Mouse (Mus musculus): Measurements from ENCODE around the gene Mrpl10.

DNA sequence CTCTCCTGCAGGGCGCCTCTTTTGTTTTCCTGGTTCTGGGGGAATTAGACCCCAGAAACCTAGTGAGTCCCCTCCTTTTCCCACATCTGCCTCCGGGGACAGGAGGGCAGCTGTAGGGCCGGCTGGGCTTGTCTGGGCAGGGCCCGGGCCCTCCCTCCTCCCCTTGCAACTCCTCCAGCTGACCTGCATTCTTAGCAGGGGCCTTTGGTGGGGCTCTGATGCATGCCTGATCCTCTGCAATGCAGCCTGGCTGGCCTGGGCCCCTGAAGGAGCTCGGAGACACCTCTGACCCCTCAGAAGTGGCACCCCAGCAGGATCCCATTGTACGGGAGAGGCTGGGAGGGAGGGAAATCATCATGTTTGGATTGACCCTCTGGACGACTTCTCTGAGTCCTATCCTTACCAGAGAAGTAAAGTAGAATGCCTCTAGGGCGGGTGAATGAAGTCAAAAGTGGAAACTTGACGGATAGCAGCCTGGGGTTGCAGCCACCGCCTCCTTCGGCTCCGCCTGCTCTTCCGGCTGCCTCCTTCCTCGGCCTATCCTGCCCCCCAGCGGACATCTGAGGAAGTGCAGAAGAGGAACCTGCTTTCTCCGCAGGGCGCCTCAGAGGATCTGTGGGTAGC, 15.5 kb upstream of the Mrpl10 start:
- no peak; the same call in 1 of the 2 replicates for TF ChIP-seq EP300 (IDR thresholded peaks at IDR 0.05; ENCODE audit: low read depth)
- peak; percentile 98 for TF ChIP-seq CTCF (IDR thresholded peaks at IDR 0.05; ENCODE audit: low read depth)
